Mouse (Mus musculus) adrenal gland, adult 8-10 months (tissue): ENCODE results near the gene Asic2. TPM values are rescaled to one million over a fixed set of nuclear protein-coding genes. Genes with fewer than 3 reads are reported as not detected.
A peak's percentile ranks its signal among the peaks of the same experiment; 100 is the strongest.

ENCODE experiments used
- DNase-seq: peaks from one replicate; pipeline ENCODE4 v3.0.0; 2022
- total RNA-seq, 4 experiments: library from RNA; stranded (reverse); gene quantifications; 2 replicates each; pipeline ENCODE4 v1.2.4; 2022

Asic2 gene
- total RNA-seq, 4 experiments from 2014 or later = 3.2 to 5.1 (median 4.2) TPM

- DNase-seq = no peak
These were observed 129.8 kb downstream of the Asic2 start for GRCm38 (mm10) chr11:81838426-81838825.

- DNase-seq = no peak
These were observed 135.9 kb downstream of the Asic2 start for GRCm38 (mm10) chr11:81832381-81832780.

GRCm38 (mm10) chr11:81816531-81816930 is 151.7 kb downstream of the Asic2 start:
- DNase-seq = no peak

GRCm38 (mm10) chr11:81814816-81815215 is 153.4 kb downstream of the Asic2 start:
- peak; percentile 15 for DNase-seq

- DNase-seq = no peak
These were observed 161.2 kb downstream of the Asic2 start for GRCm38 (mm10) chr11:81806905-81807659.

GRCm38 (mm10) chr11:81803544-81803943 is 164.7 kb downstream of the Asic2 start:
- no peak for DNase-seq

- DNase-seq = no peak
These were observed 165.6 kb downstream of the Asic2 start for GRCm38 (mm10) chr11:81802614-81803013.

GRCm38 (mm10) chr11:81800899-81801298 is 167.4 kb downstream of the Asic2 start:
- no peak for DNase-seq

- no peak for DNase-seq
These were observed 174.7 kb downstream of the Asic2 start for GRCm38 (mm10) chr11:81793588-81793987.

- DNase-seq = no peak
These were observed 176.7 kb downstream of the Asic2 start for GRCm38 (mm10) chr11:81791579-81791978.

GRCm38 (mm10) chr11:81780596-81780995 is 187.7 kb downstream of the Asic2 start:
- DNase-seq = no peak

- DNase-seq = peak; percentile 20
These were observed 188.4 kb downstream of the Asic2 start for GRCm38 (mm10) chr11:81779881-81780280.

GRCm38 (mm10) chr11:81771195-81771895 is 196.9 kb downstream of the Asic2 start:
- no peak for DNase-seq

GRCm38 (mm10) chr11:81769691-81770260 is 198.5 kb downstream of the Asic2 start:
- DNase-seq = no peak

- DNase-seq = no peak
These were observed 200.0 kb downstream of the Asic2 start for GRCm38 (mm10) chr11:81768305-81768704.

GRCm38 (mm10) chr11:81767781-81768180 is 200.5 kb downstream of the Asic2 start:
- DNase-seq = no peak

- DNase-seq = no peak
These were observed 203.0 kb downstream of the Asic2 start for GRCm38 (mm10) chr11:81765288-81765687.

GRCm38 (mm10) chr11:81764778-81765177 is 203.5 kb downstream of the Asic2 start:
- DNase-seq = no peak

- no peak for DNase-seq
These were observed 211.0 kb downstream of the Asic2 start for GRCm38 (mm10) chr11:81757221-81757620.

GRCm38 (mm10) chr11:81750876-81751275 is 217.4 kb downstream of the Asic2 start:
- DNase-seq = no peak

GRCm38 (mm10) chr11:81750016-81750415 is 218.2 kb downstream of the Asic2 start:
- DNase-seq = no peak

GRCm38 (mm10) chr11:81738995-81739394 is 229.3 kb downstream of the Asic2 start:
- no peak for DNase-seq

- no peak for DNase-seq
These were observed 230.5 kb downstream of the Asic2 start for GRCm38 (mm10) chr11:81737777-81738176.

GRCm38 (mm10) chr11:81722071-81722470 is 246.2 kb downstream of the Asic2 start:
- DNase-seq = no peak
